Mouse (Mus musculus) layer of hippocampus, adult 8-10 months (tissue): ENCODE data around the gene Rrp15. TPM values are rescaled to one million over a fixed set of nuclear protein-coding genes. Genes with fewer than 3 reads are reported as not detected.

Experiments used
- DNase-seq, 2 experiments: peaks; one replicate each; pipeline ENCODE4 v3.0.0; 2022; ENCODE audit warnings: low spot score in 2 of 2
- total RNA-seq, 4 experiments: library from RNA; stranded (reverse); gene quantifications; 2 replicates each; pipeline ENCODE4 v1.2.4; 2022

Rrp15 gene
- total RNA-seq, 4 experiments from 2014 or later: 11.0 to 20.0 (median 15.5) TPM

- DNase-seq: no peak
These were observed 33.9 kb downstream of the Rrp15 start for GRCm38 (mm10) chr1:186714980-186715896.

- DNase-seq: no peak
These were observed 34.9 kb downstream of the Rrp15 start for GRCm38 (mm10) chr1:186714215-186714614.

- peak in 1 of 2 experiments; percentile 52 for DNase-seq
These were observed 36.2 kb downstream of the Rrp15 start for GRCm38 (mm10) chr1:186712802-186713471.

- DNase-seq: peak in 1 of 2 experiments; percentile 41
These were observed 43.3 kb downstream of the Rrp15 start, which contains the start of gene Tgfb2 for GRCm38 (mm10) chr1:186705915-186706248. Gene Tgfb2 (minus strand): TSS chr1:186705989.

GRCm38 (mm10) chr1:186705203-186705914, 43.8 kb downstream of the Rrp15 start:
- peak; percentile 45 to 47 for DNase-seq

GRCm38 (mm10) chr1:186703980-186704701, 45.0 kb downstream of the Rrp15 start:
- DNase-seq: no peak

GRCm38 (mm10) chr1:186703256-186703979, 45.7 kb downstream of the Rrp15 start:
- DNase-seq: no peak

- DNase-seq: no peak
These were observed 46.5 kb downstream of the Rrp15 start for GRCm38 (mm10) chr1:186702391-186703255.

- DNase-seq: no peak
These were observed 47.8 kb downstream of the Rrp15 start for GRCm38 (mm10) chr1:186701206-186701905.

- no peak for DNase-seq
These were observed 48.7 kb downstream of the Rrp15 start for GRCm38 (mm10) chr1:186700496-186700895.

- DNase-seq: no peak
These were observed 50.4 kb downstream of the Rrp15 start for GRCm38 (mm10) chr1:186698583-186699338.

GRCm38 (mm10) chr1:186696231-186696630, 52.9 kb downstream of the Rrp15 start:
- no peak for DNase-seq

GRCm38 (mm10) chr1:186695361-186695760, 53.8 kb downstream of the Rrp15 start:
- no peak for DNase-seq

- DNase-seq: no peak
These were observed 56.8 kb downstream of the Rrp15 start for GRCm38 (mm10) chr1:186692370-186692769.

- DNase-seq: no peak
These were observed 57.5 kb downstream of the Rrp15 start for GRCm38 (mm10) chr1:186691708-186692107.

- DNase-seq: no peak
These were observed 65.1 kb downstream of the Rrp15 start for GRCm38 (mm10) chr1:186684041-186684440.

- DNase-seq: no peak
These were observed 66.6 kb downstream of the Rrp15 start for GRCm38 (mm10) chr1:186682606-186683005.

- no peak for DNase-seq
These were observed 71.5 kb downstream of the Rrp15 start for GRCm38 (mm10) chr1:186677614-186678013.
